Mouse (Mus musculus) monocyte, adult 2 months (primary cell): Measurements from ENCODE around the gene Inhbc.

Experiments
- DNase-seq, 2 experiments: peaks; one replicate each; pipeline ENCODE4 v3.0.0; 2022; ENCODE audit warnings: low spot score in 2 of 2, low read depth in 1 of 2

Gene Inhbc

DNA sequence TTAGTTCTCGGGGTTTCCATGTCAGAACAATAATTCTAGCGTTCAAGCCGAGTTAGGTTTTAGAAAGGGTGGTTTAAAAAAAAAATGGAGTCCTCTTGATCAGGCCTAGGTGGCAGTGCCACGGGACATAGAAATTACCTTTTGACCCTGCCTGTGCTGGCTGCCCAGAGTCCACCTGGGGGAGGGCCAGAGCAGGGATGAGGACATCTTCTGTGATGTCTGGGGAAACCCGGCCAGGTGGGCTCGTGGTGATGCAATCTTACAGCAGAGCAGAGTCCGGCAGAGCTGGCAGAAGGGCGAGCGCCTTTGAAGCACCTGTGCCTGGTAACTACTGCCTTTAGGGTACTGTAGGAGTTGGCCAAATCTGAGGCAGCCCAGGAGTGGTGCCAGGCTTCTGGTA lies 18.0 kb downstream of the Inhbc start:
- no peak for DNase-seq

DNA sequence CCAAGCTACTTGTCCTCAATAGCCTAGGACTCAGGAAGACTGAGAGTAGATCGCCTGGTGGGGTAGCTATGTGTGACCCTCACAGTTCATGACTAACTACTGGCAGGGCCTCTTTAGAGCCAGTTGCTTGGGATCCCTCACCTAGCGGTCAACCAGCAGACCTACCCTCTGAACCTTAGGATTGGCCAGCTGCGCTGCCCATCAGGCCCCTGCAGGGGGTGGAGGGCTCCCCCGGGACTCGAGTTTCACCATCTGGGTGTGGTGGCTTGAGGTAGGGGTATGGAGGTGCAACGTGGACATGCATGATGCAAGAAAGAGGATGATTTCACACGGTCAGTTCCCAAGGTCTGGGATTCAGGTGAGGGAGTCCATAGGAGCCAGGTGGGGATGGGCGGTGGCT lies 18.5 kb downstream of the Inhbc start:
- DNase-seq, result no peak

DNA sequence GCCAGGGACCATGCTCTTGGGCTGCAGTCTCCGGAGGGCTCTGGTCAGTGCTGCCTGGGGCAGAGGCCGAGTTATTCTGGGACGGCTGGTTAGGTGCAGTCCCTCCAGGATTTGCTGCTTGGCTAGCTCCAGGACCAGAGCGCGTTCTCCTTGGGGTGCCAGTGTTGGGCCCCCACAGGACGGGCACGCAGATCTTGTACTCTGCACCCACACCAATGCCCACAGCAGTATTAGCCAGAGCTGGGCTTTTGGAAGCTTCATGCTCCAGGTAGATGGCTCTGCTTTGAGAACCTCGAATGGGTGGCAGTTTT lies 19.0 kb downstream of the Inhbc start:
- no peak for DNase-seq

DNA sequence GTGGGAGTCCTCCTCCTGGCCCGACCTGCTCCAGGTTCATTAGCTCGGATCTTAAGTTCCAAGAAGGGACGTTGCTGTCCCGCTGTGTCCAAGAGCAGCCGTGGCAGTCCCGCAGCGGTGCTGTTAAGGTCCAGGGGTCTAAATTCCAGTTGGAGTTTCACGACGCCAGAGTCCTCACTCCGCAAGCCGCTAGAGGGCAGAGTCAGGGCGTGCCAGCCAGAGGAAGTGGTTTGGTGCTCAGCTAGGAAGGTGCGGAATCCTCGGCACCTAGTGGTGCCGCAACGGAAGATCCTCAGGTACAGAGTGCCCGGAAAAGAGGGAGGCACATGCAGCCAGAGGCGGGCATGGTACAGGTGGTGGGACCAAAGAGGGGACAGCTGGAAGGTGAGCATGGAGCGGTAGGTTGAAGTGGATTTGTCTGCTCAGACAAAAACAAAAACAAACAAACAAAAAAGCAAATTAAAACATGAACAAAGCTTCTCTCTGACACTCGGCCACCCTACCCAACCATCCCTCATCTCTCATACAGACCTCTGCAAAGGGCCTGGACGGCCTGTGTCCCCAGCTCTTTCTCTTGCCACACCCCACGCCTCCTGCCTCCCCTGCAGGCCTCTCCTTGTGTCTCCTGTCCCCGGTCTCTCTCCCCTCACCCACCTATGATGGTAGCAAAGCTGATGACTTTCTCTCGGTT lies 19.5 kb downstream of the Inhbc start:
- DNase-seq, result peak in 1 of 2 experiments; percentile 46

DNA sequence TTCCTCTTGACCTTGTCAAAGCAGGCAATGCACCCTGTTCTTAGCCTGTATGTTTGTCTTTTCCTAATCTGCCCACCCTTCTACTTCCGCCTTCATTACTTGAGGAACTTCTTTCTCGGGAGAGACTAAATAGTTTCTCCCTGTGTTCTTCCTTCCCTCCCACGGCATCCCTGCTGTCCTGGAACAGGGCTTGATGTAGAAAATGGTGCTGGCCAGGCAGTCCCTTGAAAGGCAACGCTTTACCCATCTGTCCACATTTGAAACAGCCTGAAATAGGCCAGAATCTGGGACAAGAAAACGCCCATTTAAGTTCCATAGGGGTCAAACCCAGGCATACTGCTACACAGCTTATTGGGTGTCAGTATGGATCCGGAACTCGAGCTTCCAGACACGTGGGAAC lies 20.4 kb downstream of the Inhbc start:
- no peak for DNase-seq

DNA sequence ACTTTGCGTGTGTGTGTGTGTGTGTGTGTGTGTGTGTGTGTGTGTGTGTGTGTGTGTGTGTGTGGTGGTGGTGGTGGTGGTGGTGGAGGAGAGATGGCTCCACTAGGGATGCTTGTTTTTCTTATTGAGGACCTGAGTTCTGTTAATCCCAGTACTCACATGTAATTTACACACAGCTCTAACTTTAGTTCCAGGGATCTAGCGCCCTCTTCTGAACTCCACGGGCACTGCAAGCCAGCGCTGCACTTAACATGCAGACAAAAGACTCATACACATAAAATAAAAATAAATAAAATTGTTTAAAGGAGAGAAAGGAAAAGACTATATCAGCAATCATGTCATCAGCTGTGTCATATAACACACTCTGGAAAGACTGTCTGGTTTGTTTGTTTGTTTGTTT lies 21.3 kb downstream of the Inhbc start:
- no peak for DNase-seq

DNA sequence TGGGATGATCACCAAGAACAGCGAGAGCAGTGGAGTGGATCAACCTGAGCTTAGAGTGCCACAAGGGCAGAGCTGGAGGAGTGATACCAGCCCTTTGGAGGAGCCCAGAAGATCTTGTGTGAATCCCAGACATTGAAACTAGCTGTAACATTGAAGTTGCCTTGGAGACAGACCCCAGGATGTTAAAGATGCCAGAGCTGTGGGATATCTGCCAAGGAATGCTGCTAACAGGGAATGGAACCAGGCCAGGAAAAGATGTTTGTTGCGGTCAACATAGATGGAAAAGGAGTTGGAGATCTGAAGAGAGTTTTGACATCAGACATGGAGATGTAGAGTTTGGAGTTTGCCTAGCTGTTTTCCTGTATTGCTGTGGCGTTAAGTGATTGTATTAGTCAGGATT lies 24.1 kb downstream of the Inhbc start:
- DNase-seq, result no peak

DNA sequence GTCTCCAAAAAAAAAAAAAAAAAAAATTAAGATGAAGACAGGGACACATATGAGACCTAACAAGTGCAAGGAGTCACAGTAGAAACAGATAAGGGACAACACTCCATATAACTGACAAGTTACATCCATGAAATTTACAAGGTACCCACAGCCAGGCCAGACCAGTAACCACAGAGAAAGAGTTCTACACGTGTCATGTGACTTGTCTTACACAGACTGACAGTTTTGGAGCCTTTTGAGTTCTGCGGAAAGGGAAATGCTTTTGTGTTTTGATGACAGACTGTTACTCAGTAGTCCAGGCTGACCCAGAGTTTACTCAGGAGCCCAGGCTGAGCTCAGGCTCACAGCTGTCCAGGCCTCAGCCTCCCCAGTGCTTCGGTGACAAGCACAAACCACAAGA lies 27.2 kb downstream of the Inhbc start:
- no peak for DNase-seq

DNA sequence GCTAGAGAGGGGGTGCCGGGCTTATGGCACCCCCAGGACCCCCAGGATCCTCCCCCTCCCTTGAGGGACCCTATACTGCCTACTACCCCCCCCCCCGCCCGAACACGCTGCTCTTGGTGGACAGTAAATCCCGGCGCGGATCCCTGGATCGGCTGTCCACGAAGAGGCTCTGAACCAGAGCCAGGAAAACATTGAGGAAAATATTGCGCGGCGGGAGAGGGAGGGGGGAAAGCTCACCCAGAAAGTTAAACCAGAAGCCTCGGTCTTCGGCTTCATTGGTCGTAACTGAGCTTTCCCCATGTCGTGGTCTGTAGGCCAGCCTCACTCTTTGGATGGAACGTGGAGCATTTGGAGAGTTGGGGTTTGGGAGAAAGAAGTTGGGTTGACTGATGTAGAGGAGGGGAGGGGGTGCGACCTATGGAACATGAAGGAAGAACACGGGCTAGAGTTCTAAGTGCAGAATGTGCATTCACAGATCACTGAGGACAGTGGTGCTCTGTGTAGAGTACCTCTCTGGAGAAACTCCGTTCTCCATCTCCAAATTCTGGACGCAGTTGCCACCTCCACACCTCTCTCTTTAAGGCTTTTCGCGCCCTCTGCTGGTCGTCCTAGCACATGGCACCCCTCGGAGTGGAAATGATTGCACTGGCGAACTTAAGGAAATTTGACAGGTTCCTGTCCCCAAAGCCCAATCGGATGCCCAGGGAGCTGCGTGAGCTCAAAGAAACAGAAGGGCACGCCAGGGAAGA lies 28.2 kb downstream of the Inhbc start, which contains the start of gene Gli1:
Gene Gli1 (minus strand): TSS at position 84 of the 749 bp plus-strand sequence.
- DNase-seq, result peak in 1 of 2 experiments; percentile 71

DNA sequence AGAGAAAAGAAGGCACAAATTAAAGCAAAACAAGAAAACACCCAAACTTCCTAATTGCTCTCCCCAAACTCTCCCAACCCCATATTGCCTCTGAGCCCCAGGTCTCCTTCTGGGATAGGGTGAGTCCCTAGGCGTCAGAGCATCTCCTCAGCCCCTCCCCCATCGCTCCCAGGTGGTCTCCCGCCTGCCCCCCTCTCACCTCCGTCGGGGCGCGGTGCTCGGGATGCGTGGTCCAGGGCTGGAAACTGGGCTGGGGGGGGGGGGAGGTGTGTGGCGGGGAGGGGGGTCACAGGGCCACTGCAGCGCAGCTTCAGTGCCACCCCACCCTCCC lies 28.9 kb downstream of the Inhbc start:
- DNase-seq, result no peak

DNA sequence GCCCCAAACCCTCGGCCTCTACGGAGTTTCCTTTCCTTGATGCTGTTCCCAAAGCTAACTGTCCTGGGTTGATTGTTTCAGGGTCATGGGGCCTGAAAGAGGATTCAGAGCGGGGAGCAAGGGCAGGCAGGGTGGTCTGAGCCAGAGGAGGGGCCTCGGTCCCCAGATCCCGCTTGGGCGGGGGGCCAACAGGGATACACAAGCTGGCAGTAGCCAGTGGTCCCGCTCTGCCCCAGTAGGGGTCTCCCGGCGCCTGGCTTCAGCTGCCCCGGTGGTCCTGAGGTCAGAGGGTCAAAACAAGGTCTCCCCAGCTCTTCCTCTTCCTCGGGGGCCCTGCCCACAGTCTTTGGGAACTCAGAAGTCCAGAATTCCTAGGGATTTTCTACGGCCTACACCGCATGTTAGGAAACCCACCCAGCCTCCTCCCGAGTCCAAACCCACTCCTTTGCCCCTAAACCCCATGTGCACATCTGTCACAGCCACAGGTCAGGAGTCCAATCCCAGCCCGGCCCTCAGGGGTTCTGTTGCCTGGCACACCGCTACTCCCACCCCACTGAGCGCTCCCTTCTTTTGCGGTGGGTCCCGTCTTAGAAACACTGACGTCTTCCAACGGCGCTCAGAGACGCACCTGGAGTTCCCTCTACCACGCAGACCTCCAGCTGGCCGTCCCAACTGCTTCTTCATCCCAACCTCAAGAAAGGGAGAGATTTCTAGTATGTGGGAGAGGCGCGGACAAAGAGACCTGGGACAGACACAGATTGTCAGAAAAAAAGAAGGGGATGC lies 29.5 kb downstream of the Inhbc start:
- DNase-seq, result no peak

DNA sequence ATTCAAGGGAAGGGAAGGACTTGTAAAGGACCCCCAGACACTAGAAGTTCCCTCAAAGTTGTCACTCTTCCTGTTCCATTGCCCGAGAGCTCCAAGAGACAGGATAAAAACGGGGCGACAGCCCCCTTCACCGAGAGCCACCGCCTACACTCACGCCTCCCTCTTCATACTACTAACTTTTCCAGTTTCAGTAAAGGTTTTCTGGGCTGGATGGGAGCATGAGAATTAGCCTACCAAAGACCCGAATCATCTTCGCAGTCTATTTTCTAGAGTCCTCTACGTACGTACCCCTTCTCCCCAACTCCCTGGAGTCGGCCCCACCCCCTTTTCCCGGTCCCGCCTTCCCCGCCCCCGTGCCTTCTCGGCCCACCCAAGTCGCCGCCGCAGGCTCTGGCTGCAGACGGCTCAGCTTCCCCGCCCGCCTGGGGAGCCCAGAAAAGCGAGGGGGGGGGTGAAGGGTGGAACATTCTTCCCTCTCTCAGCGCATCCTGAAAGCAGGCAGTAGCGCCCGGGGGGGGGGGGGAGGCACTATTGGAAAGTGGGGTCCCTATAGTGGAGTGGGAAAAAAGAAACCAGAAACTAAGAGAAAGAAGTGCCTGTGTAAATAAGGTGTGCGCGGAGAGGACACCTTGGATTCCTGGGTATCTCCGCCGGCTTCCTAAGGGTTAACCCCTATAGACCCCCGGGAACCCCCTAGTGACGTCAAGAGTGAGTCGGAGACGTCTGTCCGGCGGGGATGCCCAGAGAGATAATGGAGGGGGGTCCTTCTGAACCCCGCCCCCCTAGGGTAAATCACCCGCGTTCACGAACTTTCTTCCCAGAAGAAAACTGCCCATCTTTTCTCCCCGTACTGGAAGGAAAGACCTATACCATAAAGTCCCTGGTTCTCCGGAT lies 30.3 kb downstream of the Inhbc start:
- DNase-seq, result no peak

DNA sequence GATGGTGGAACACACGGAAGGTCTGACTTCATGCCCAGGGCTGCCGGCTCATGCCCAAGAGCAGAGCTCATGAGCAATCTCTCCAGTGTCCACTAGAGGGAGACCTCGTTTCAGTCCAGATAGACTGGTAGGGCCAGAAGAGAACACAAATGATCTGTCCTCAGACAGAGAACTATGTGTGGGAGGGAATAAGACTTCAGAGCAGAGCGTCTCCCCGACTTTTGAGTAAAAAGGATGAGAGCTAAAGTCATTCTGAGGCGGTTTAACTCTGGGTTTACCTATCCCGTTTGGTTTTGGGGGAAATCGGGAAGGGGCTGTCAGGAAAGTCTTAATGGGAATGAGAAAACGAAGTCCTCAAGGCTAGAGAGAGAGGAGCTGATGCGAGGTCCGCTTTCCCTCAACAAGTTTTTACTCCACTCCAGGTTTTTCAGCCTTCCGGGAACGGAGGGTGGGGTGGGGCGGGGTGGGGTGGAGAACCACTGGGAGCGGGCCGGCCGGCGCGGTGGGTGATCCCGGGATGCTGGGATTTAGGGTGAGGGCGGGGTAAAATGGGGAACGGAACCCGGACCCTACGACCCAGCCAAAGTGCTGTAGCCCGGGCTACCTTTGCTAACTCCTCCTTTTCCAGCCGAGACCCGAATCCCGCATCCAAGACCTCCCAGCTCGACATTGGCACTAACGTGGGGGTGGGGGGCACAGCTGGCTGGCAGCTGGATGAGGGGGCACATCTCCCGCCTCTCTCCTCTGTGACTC lies 31.1 kb downstream of the Inhbc start:
- DNase-seq, result peak; percentile 60 to 79

DNA sequence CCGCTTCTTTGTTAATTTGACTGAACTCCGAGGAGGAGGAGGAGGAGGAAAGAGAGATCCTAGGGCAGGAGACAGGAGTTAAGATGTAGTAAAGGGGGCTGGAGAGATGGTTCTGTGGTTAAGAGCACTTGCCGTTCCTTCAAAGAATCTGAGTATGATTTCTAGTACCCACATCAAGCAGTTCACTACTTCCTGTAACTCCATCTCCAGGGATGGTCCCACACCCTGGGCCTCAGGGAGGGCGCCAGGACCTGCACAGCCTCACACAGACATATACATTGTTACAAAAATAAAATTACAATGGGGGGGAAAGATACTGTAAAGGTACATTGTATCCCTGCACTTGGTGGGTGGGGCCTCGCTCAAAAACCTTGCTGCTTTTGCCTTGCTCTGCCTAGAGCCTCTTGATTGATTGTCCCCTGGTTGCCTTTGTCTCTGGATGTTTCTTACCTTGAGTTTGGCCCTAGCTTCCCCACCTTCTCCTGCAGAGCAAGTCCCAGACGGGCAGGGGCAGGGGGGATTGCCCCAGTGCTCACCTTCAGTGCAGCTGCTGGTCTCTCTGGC lies 32.6 kb downstream of the Inhbc start:
- no peak for DNase-seq

DNA sequence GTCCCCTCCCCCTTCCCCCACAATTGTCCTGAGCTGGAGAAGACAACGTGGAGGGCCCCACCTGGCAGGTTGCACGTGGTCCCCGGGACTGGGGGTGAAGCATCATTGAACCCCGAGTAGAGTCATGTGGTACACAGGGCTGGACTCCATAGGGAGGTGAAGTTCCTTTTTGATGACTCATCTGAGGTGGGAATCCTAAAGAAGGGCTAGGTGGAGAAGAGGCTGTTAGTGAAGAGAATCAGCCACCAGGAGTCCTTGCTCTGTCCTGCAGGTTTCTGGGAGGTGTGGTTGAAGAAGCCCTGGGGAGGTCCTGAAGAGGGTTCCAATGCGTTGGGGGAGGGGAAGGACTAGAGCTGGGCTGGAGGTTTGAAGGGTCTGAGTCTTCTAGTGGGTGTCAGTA lies 33.3 kb downstream of the Inhbc start:
- no peak for DNase-seq

DNA sequence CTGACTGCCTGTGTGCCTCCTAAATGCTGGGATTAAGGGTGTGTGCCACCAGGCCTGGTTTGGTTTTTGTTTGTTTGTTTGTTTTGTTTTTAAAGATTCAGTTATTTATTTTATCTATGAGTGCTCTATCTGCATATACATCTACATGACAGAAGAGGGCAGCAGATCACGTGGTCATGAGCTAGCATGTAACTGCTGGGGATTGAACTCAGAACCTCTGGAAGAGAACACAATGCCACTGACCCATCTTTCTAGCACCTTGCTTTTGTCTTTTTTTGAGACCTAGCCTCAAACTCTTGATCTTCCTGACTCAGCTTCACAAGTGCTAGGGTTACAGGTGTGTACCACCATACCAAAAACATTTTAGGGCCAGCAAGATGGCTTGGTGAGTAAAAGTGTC lies 35.0 kb downstream of the Inhbc start:
- DNase-seq, result no peak

DNA sequence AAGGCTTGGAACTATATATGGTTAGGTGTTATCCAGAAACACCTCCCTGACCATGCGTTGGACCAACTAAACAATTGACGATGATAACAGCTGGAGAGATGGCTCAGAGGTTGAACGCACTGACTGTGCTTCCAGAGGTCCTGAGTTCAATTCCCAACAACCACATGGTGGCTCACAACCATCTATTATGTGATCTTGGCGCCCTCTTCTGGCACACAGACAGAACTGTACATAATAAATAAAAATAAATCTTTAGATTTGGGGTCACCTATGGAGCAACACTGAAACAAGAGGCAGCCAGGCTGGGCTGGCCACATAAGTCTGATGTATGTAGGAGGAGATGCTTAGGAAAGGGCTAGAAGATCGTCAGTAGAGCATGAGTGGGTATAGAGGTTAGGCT lies 37.1 kb downstream of the Inhbc start:
- DNase-seq, result no peak

DNA sequence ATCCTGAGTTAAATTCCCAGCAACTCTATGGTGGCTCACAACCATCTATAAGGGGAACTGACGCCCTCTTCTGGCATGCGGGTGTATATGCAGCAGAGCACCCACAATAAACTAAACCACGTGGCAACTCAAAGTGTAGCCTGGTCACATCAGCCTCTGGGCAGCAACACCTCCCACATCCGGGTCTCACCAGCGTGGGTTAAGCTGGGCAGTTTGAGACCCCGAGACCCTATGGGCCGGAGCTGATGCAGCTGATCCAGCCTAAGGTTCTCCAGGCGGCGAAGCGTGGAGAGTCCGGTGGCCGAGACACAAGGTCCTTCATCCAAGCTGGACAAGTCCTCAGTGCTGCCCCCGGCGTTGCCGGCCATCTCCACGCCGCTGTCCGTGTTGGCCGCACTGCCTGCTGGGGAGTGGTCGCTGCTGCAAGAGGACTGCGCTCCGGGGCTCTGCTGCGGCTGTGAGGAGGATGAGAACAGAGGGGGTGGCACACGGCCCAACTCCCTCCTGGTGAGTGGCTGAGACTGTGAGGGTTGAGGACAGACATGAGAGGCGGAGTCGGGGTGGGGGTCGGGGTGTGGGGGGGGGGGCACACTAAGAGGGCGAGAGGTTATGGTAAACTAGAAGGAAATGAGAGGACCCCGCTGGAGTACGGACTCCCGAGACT lies 37.9 kb downstream of the Inhbc start:
- DNase-seq, result no peak

DNA sequence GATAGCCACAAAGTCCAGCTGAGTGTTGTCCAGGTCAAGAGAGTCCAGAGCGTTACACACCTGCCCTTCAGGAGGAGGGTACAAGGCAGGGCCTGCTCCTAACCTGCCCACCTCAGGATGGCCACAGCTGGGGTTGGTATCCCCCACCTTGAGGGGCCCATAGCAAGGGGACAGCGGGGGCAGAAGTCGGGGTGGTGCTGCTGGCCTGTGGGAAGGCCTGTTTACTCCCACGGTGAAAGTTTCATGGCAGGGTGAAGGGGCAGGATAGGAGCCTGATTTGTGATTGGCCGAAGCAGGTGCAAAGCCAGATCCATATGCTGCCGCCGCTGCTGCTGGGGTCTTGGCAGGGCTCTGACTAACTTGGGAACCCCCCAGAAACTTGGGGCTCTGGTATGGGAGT lies 40.0 kb downstream of the Inhbc start:
- no peak for DNase-seq
